Mouse (Mus musculus): ENCODE measurements around the gene Apol7a.

DNA sequence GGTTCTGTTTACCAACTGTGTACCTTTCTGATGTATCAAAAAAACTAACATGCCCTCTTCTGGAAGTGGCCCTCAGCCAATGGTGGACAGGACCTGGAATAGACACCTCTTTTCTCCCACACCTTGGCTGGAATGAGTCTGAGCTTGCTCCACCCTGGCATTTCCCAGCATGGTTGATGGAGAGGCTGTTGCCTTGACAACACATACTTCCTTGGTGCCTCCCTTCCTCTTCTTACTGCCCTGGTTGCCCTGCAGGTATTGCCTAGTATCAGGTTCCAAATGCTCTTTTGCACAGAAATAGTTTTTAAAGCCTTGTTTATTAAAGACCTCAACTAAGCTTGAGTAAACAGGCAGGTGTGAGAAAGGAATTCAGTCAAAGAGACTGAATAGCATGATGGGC, 58.3 kb downstream of the Apol7a start:
- TF ChIP-seq CTCF (IDR thresholded peaks at IDR 0.05; ENCODE audit: low read depth) (no peak), EP300 (IDR thresholded peaks at IDR 0.05; ENCODE audit: low read depth) (no peak)

All from liver, embryonic 14.5 days (tissue).